Mouse (Mus musculus) liver, adult 2 months (tissue): ENCODE measurements around the gene Mbnl1. TPM values are rescaled to one million over a fixed set of nuclear protein-coding genes. Genes with fewer than 3 reads are reported as not detected.
A peak's percentile ranks its signal among the peaks of the same experiment; 100 is the strongest.

Experiments
- DNase-seq: peaks from one replicate; pipeline ENCODE4 v3.0.0-alpha.2; 2011; ENCODE audit warnings: low read depth, low spot score; ENCODE audit errors: extremely low read depth
- H3K27ac ChIP-seq: fragments of 200-500 bp; replicated peaks from 2 replicates; pipeline ENCODE4 v1.5.1; 2012; ENCODE audit warnings: low read depth, mild to moderate bottlenecking, control low read depth, inconsistent platforms, low read length; ENCODE audit not compliant: insufficient read depth
- H3K27me3 ChIP-seq: fragments of 200-500 bp; 2 replicates; pipeline ENCODE4 v1.6.1; 2012; ENCODE audit warnings: mild to moderate bottlenecking, moderate library complexity, low read length, inconsistent platforms; ENCODE audit not compliant: control insufficient read depth, insufficient read depth
- H3K36me3 ChIP-seq: fragments of 200-500 bp; 2 replicates; pipeline ENCODE4 v1.6.1; 2012; ENCODE audit warnings: low read length, inconsistent platforms; ENCODE audit not compliant: control insufficient read depth, insufficient read depth
- H3K4me1 ChIP-seq: fragments of 200-500 bp; 2 replicates; pipeline ENCODE4 v1.6.1; 2011; ENCODE audit warnings: low read length; ENCODE audit not compliant: control insufficient read depth, insufficient read depth
- H3K4me3 ChIP-seq: fragments of 200-500 bp; 2 replicates; pipeline ENCODE4 v1.5.1; 2011; ENCODE audit warnings: low read depth, mild to moderate bottlenecking, control low read depth, low read length, moderate library complexity; ENCODE audit not compliant: insufficient read depth
- H3K79me2 ChIP-seq: fragments of 200-500 bp; 2 replicates; pipeline ENCODE4 v1.6.1; 2012; ENCODE audit warnings: inconsistent platforms, mild to moderate bottlenecking, low read length, moderate library complexity; ENCODE audit not compliant: control insufficient read depth, insufficient read depth
- H3K9ac ChIP-seq: fragments of 200-500 bp; 2 replicates; pipeline ENCODE4 v1.6.1; 2012; ENCODE audit warnings: low read depth, mild to moderate bottlenecking, control low read depth, inconsistent platforms, low read length
- CTCF ChIP-seq: fragments of 200-500 bp; IDR thresholded peaks from 2 replicates; pipeline ENCODE4 v1.5.1; 2011; ENCODE audit warnings: low read depth, low read length, control low read depth
- POLR2A ChIP-seq: fragments of 200-500 bp; IDR thresholded peaks from 2 replicates; pipeline ENCODE4 v1.6.1; 2011; ENCODE audit warnings: low read length, control low read depth; ENCODE audit not compliant: insufficient read depth; ENCODE audit errors: extremely low read depth
- WGBS: fragments of 180-500 bp; shearing (Covaris S2); methylation state at CpG from one replicate; pipeline ENCODE4 v1.1.7; 2018; 5-methylcytosine and 5-hydroxymethylcytosine counted together
- polyA plus RNA-seq: library from polyadenylated mRNA; depleted of rRNA; stranded (reverse); fragments of >200 nt; gene quantifications from 2 replicates; pipeline ENCODE4 v1.2.3, GENCODE M21; 2012; rRNA removed
- total RNA-seq: library from RNA; depleted of rRNA; stranded (reverse); fragments of >200 nt; gene quantifications from 2 replicates; pipeline ENCODE4 v1.2.3, GENCODE M21; 2014; rRNA removed

The Mbnl1 gene
- total RNA-seq (107 and 111 TPM in 2 replicates), polyA plus RNA-seq (22.6 and 27.3 TPM in 2 replicates)

- Histone ChIP-seq H3K79me2 (no peaks in the 10 kb centered on the region), H3K4me1 (no peaks in the 10 kb centered on the region), H3K4me3 (peak within 1 kb of the TSS; percentile 20; the same call in 1 of the 2 replicates), H3K27ac (no peak within 1 kb of the TSS), H3K27me3 (no peaks in the 10 kb centered on the region), H3K9ac (no peak within 1 kb of the TSS), H3K36me3 (no peaks in the 10 kb centered on the region)
- TF ChIP-seq CTCF (no peak), POLR2A (no peak)
- WGBS = 70% methylated on average over 5 of the region's 5 CpGs
- DNase-seq = peak; percentile 21
These were observed at the start of gene Mbnl1 for GRCm38 (mm10) chr3:60472681-60473177. TSS of gene Mbnl1 (plus strand) at chr3:60472830.

- Histone ChIP-seq H3K9ac (no peak overlapping the region), H3K27ac (no peak overlapping the region), H3K79me2 (no peaks in the 10 kb centered on the region), H3K36me3 (no peaks in the 10 kb centered on the region), H3K4me1 (no peaks in the 10 kb centered on the region), H3K27me3 (no peaks in the 10 kb centered on the region), H3K4me3 (no peak overlapping the region)
- no peak for DNase-seq
- WGBS = 90% methylated on average over 1 of the region's 1 CpGs
- no peak for TF ChIP-seq CTCF
- no peak for TF ChIP-seq POLR2A
These were observed 48.5 kb upstream of the Mbnl1 start for GRCm38 (mm10) chr3:60424148-60424547.

- H3K4me1 ChIP-seq = no peaks in the 10 kb centered on the region
- no peak for TF ChIP-seq POLR2A
- no peak for TF ChIP-seq CTCF
- no peak overlapping the region for H3K27ac ChIP-seq
- 90% methylated on average over 5 of the region's 5 CpGs for whole genome bisulfite sequencing
- H3K79me2 ChIP-seq = no peaks in the 10 kb centered on the region
- H3K4me3 ChIP-seq = no peak overlapping the region
- no peak for DNase-seq
- no peaks in the 10 kb centered on the region for H3K27me3 ChIP-seq
- H3K9ac ChIP-seq = no peak overlapping the region
- no peaks in the 10 kb centered on the region for H3K36me3 ChIP-seq
These were observed 43.6 kb upstream of the Mbnl1 start for GRCm38 (mm10) chr3:60429049-60429448.

GRCm38 (mm10) chr3:60437254-60437653 lies 35.4 kb upstream of the Mbnl1 start:
- Histone ChIP-seq H3K4me1 (peaks cover 12% of the 10 kb centered on the region; the same call in 1 of the 2 replicates), H3K36me3 (no peaks in the 10 kb centered on the region), H3K4me3 (no peak overlapping the region), H3K27me3 (no peaks in the 10 kb centered on the region), H3K79me2 (no peaks in the 10 kb centered on the region), H3K9ac (no peak overlapping the region), H3K27ac (no peak overlapping the region; the same call in 1 of the 2 replicates)
- TF ChIP-seq POLR2A (no peak), CTCF (no peak)
- DNase-seq = no peak

GRCm38 (mm10) chr3:60437678-60438232 lies 34.9 kb upstream of the Mbnl1 start:
- DNase-seq = peak; percentile 82
- no peak overlapping the region for H3K27ac ChIP-seq

GRCm38 (mm10) chr3:60438715-60439114 lies 33.9 kb upstream of the Mbnl1 start:
- Histone ChIP-seq H3K4me1 (peaks cover 12% of the 10 kb centered on the region; the same call in 1 of the 2 replicates), H3K36me3 (no peaks in the 10 kb centered on the region), H3K4me3 (no peak overlapping the region), H3K27ac (no peak overlapping the region), H3K79me2 (no peaks in the 10 kb centered on the region), H3K9ac (no peak overlapping the region), H3K27me3 (no peaks in the 10 kb centered on the region)
- WGBS = 84% methylated on average over 1 of the region's 1 CpGs
- TF ChIP-seq CTCF (no peak), POLR2A (no peak)
- DNase-seq = no peak

More at GRCm38 (mm10) chr3:60437678-60438232, 34.9 kb upstream of the Mbnl1 start:
- Histone ChIP-seq H3K4me1 (peaks cover 12% of the 10 kb centered on the region; the same call in 1 of the 2 replicates), H3K9ac (no peak overlapping the region), H3K36me3 (no peaks in the 10 kb centered on the region), H3K79me2 (no peaks in the 10 kb centered on the region), H3K4me3 (no peak overlapping the region), H3K27me3 (no peaks in the 10 kb centered on the region)
- 12% methylated on average over 1 of the region's 1 CpGs for WGBS
- TF ChIP-seq POLR2A (no peak), CTCF (no peak)
